Mouse (Mus musculus): ENCODE measurements around the gene Parp11.

Parp11 gene

GRCm38 (mm10) chr6:127448869-127449268, 2.2 kb downstream of the Parp11 start:
- no peak for DNase-seq

- DNase-seq: no peak
These were observed 3.1 kb downstream of the Parp11 start for GRCm38 (mm10) chr6:127449531-127450422.

DNA sequence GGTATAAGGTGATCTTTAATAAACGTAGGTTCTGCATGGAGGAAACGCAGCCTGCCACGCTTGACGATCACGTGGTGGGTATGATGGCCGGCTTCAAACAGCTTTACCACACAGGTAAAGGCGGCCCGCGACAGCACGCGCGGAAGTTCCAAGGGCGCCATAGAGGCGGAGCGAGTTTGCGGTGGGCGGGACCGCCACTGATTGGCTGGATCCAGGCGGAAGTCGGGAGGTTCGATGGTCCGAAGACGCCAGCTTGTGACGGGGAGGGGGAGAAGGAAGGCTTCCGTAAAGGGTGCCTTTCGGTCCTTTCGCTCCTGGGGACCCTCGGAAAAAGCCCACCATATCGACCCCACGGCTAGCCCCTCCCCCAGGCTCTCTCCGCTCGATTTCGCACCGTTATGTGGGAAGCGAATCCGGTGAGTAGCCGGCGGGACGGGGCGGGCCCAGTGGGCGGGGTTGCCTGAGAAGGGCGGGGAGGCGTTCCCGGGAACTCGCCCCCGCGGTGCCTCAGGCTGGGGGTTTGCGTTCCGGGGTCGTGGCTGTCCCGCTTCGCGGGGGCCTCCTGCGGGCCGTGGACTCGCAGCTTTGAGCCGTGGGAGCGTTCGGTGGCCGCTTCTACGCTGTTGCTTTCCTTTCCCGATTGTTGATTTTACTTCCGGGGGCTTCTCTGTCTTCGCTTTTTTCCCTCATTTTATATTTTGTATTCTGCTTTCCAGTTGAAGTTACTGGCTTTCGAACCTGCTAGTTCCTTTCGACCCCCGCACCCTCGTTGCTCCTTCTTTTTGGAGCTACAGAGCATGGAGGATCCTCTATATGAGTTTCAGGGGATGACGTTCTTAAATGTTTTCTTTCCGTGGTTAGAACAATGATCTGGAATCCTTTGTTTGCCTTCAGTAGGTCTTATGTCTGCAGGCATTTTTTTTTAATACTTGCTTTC, 7.0 kb downstream of the Parp11 start:
- DNase-seq: peak; percentile 89 to 90

DNA sequence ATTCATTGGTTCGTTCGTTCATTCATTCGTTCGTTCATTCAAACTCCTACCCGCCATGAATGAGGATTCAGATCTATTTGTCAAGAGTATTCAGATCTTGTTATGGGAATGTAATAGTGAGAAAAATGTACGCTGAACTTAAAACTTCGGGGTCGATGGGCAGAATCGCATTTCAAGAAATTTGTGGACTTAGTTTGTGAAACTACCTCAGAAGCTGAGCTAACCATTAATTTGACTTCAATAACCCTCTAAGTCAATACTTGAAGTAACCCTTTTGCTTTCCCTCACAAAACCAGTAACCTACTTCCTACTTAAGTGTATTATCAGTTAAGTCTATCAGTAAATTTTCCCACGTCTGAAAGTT, 7.7 kb downstream of the Parp11 start:
- no peak for DNase-seq

- DNase-seq: no peak
These were observed 8.2 kb downstream of the Parp11 start for GRCm38 (mm10) chr6:127454809-127455208.

GRCm38 (mm10) chr6:127455440-127455839, 8.8 kb downstream of the Parp11 start:
- no peak for DNase-seq

DNA sequence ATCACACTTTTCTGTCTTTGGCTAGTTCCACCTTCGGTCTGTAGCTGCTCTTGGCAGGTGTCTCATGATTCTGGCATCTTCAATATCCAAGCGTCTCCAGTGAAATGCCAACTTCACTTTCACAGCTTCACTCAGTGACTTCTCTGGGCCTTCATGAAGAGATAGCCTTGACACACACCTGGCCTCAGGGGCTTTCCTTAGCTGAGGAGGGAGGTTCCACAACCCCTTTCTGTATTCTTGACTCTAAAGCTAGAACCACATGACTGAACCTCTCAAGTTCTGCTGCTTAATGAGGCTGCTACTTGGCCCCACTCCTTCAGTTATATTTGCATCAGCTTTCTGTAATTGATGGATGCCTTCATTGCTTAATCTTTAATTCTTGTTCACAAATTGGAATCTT, 10.1 kb downstream of the Parp11 start:
- DNase-seq: no peak

DNA sequence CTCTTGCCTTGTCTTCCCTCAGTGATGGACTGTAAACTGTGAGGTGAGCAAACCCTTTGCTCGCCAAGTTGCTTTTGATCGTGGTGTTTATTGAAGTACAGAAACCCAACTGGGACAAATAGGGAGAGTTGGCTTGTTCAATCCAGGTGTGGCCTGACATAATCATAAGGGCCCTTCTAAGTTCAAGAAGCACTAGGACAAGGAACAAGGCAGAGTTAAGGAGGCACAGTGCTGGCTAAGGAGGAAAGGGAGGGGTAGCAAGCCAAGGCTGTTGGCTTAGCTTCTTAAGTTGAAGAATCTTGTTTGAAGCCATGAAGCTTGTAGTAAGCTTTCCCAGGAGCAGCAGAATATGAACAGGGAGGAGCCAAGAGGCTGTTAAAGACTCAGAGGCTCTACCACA, 13.1 kb downstream of the Parp11 start:
- no peak for DNase-seq

GRCm38 (mm10) chr6:127461491-127461890, 14.9 kb downstream of the Parp11 start:
- DNase-seq: no peak

- no peak for DNase-seq
These were observed 15.6 kb downstream of the Parp11 start for GRCm38 (mm10) chr6:127462251-127462650.

GRCm38 (mm10) chr6:127463273-127464001, 16.8 kb downstream of the Parp11 start:
- no peak for DNase-seq

DNA sequence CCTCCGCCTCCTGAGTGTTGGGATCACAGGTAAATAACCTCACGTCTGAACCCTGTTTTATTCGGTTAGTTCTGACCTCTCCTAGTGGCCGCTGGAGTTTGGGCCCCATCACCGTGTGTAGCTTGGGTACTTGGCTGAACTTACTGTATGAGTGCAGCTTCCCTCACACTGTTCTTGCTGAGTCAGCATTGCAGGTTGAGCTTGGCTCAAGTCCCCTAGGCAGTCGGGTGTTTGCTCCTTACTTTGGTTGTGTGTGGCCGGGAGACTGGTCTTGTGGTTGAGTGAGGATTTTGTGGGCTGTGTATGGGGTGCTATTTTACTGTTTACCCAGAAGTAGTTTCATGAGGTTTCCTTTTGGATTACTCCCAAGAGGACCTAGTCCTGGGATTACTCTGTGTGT, 17.9 kb downstream of the Parp11 start:
- no peak for DNase-seq

DNA sequence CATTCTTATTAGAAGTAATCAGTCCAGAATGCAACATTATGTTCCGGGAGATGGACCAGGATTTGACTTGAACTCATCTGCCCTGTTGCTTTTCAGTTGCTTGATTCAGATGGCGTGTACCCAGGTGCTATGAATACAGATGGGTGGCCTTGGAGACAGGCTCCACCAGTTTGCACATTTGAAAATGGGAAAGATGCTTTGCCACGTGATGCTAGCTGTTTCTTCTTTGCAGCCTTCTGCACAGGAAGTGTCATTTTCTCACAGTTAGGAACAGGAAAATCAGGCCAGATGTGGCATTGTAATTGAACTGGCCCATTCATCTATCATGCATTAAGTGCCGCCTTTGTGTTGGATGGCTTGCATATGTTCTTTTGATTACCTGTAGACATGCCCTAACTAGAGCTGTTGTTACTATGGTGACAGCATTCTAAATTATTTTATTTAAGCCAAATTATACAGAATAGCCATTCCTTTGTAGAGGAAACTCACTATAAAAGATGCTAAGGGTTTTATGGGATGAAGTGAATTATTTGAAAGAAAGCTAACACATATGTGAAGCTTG, 20.2 kb downstream of the Parp11 start:
- no peak for DNase-seq

DNA sequence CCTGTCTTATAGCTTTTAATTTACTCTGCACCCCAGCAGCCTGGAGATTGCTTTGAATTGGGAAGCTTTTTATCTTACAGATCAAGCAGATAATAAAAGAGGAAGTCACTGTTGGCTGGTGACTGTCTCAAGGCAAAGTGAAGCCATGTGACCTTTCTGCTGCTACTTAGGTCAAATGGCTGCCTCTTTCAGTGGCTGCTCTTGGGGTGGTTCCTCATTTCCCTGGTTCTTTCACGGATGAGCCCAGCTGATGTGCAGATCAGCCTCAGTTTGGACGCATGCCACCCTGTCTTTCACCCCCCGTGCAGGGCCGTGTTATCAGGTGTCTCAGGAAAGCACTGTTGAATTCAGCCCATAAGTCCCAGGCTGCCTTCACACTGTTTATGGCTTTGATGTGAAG, 25.4 kb downstream of the Parp11 start:
- no peak for DNase-seq

DNA sequence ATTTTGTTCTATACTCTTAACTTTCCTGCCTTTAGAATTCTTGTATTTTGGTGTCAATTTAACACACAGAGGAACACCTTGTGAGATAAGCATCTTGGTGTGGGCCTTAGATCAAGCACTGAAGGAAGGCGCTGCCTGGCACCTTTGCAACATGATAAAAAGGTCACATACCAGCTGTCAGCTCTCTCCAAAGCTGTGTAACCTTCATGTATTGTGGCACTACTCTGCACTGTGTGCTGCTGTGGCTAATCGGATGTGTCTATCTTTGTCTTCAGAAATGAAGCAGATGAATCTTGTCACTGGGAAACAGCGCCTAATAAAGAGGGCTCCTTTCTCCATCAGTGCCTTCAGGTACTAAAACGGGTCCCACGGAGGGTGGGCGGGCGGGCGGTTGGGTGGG, 27.3 kb downstream of the Parp11 start:
- DNase-seq: no peak

GRCm38 (mm10) chr6:127475231-127475630, 28.6 kb downstream of the Parp11 start:
- DNase-seq: no peak

DNA sequence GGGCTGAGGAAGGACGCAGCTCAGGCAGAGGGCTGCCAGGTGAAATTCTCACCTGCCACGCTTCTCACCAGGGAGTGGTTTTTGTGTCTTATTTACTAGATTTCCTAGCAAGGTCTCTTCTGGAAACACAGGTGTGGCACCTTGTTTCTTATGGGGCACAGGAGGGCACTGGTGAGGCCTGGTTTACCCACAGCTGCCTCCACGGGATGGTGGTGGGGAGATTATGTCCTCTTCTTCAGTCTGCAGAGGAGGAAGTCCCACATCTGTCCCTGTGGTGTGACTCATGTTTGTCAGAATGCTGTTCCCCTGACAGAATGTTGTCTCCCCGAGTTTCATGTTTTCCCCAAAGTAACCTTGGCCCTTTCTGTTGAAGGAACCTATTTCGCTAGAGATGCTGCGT, 44.4 kb downstream of the Parp11 start:
- DNase-seq: no peak

- no peak for DNase-seq
These were observed 45.9 kb downstream of the Parp11 start for GRCm38 (mm10) chr6:127492561-127492960.

DNA sequence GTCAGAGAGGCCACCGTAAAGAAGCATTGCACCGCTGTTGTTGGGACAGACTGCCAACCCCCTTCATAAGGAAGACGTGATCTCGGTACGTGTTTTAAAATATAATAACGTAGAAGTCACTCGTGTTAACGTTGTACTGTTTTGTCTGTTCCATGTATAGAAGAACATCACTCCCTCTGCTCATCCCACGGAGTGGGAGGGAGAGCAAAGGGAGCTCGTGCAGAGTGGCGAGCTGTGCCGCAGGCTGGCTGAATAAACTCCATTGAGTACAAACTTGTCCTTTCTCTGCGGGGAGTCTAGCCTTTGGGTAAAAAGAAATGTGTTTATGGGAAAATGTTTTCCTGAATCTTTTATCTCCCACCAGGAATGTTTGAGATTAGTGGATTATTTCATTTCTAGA, 47.1 kb downstream of the Parp11 start:
- DNase-seq: no peak

DNA sequence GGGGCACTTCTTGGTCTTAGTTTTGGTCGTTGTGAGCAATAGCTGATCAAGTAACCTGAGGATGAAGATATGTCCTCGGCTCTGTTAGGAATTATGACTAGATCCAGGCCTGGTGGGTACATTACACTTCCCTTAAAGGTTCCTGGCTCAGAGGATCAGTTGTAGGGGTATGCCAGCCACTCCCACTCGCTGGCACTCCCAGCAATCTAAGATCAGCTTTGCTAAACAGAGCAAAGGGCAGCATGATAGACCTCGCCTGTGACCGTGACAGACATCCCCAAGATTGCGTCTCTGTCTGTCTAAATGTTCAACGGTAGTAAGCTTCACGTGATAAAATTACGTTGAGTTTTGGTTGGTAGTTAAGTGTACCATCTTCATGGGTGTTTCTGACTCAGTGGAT, 47.7 kb downstream of the Parp11 start:
- DNase-seq: no peak

DNA sequence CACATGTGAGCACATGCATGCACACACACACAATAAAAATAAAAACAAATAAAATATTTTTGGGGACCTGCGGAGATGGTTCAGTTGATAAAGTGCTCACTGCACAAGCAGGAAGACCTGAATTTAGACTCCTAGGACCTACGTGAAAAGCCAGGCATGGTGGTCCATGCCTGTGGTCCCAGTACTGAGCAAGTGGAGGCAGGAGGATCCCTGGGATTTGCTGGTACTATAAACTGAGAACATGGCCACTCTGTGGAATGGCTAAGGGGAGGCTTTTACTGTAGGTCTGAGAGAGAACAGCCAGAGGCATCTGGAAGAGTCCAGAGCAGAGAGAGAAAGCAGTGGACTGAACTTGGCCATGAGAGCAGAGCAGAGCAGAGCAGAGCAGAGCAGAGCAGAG, 48.6 kb downstream of the Parp11 start:
- no peak for DNase-seq

DNA sequence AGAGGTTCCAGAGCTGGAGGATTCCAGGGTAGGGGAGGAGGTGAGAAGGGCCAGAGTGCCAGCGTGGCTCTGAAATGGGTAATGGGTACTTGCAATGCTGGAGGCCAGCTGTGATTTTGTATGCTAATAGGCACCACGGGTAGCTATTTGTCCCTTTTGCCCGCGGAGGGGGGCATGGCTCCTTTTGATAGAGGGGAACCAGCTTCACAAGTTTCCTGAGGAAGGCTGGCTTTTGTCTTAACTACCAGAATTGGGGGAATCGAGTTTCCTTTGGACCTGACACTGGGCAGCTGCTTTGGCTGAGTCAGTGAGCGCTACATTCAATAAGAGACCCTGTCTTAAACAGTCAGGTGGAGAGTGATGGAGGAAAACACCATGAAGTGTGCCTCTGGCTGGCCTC, 49.2 kb downstream of the Parp11 start:
- no peak for DNase-seq

All from cerebellum, adult 18-20 months (tissue).